Mouse (Mus musculus): ENCODE measurements around the gene Scfd2.

GRCm38 (mm10) chr5:74388101-74388500 lies 143.5 kb downstream of the Scfd2 start:
- TF ChIP-seq CTCF (IDR thresholded peaks at IDR 0.05; ENCODE audit: extremely low read depth, insufficient read depth, low read length) (no peak), POLR2A (IDR thresholded peaks at IDR 0.05; ENCODE audit: extremely low read depth, insufficient read depth, low read length) (no peak)
